Mouse (Mus musculus) monocyte, adult 2 months (primary cell): ENCODE data around the gene C4b.
"Not testable (repeated sequence)": the region's sequence is repeated elsewhere in the genome, so short reads cannot be mapped to it uniquely, and the experiment has no call there.

ENCODE experiments used
- DNase-seq, 2 experiments: peaks; one replicate each; pipeline ENCODE4 v3.0.0; 2022; ENCODE audit warnings: low spot score in 2 of 2, low read depth in 1 of 2

C4b gene

DNA sequence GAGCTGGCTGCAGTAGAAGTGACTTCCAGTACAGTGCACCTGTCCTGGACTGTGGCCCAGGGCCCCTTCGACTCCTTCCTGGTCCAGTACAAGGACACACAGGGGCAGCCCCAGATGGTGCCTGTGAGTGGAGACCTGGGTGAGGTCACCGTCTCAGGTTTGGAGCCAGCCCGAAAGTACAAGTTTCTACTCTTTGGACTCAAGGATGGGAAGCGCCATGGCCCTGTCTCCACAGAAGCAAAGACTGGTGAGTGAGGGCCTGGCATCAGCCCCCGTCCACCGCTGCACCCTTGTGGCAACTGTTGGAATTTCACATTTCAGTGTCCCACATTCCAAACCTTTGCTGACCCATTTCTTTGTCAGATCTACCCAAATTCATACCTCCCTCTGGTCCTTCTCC is 30.7 kb downstream of the C4b start:
- peak in 1 of 2 experiments; percentile 25 for DNase-seq

DNA sequence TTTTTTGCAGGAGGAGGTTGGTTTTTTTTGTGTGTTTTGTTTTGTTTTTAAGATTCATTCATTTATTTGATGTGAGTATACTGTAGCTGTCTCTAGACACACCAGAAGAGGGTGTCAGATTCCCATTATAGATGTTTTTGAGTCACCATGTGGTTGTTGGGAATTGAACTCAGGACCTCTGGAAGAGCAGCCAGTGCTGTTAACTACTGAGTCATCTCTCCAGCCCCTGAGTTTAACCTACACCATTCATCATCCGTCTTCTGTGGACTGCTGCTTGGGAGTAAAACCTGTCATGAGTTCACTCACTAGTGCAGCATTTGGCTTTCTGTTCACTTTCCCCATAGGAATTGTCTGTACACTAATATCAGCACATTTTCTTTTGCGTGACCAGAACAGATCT is 37.2 kb downstream of the C4b start:
- DNase-seq = not testable (repeated sequence)

DNA sequence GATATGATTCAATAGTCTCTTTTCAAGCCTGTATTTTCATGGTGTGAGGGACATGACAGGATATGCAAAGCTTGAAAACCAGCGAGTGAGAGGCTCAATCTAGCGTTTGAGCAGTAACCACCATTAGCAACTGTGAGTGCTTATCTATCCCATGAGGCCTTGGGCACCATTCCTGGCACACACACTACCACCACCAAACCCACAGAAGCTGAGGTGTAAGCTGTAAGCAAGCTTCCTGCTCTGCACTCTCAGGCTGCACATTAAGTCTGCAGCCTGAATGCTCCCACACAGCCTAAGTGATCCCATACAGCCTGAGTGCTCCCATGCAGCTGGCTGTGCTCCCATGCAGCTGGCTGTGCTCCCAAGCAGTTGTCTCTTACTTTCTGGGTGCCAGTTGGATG is 43.0 kb downstream of the C4b start:
- DNase-seq = no peak

DNA sequence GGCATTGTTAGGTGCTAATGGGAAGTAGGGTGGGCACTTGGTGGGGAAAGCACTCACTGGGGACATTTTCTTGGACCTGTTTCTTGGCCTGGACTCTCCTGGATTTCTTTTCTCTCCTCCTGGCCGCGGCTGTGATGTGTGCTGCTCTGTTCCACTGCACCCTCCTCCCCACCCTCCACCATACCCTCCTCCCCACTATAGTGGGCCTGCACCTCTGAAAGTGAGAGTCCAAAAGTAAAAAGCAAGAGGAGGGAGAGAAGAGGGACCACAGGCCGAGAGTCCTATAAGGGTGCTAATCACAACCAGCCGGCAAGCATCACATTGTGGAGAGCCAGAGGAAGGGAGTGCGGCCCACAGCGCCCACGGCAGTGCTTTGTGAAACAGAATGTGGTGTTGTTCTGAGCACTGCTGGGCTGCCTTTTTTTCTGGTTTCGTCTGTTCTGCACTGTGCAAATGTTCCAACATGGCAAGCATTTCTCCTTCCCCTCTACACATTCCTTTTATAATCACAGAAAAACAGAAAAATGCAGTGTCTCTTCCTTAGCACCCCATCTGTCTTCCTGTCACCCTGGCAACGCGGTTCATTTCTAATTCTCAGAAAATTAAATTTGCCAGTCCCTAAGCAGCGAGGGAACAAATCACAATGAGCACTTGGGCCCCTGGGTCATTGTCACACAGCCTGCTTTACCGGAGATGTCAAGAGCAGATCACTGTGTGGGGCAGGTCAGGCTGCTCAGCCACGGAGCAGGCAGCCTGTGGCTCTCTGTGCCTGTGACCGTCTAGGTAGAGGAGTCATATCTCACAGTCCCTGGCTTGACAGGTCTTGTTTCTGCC is 43.9 kb downstream of the C4b start:
- no peak for DNase-seq

DNA sequence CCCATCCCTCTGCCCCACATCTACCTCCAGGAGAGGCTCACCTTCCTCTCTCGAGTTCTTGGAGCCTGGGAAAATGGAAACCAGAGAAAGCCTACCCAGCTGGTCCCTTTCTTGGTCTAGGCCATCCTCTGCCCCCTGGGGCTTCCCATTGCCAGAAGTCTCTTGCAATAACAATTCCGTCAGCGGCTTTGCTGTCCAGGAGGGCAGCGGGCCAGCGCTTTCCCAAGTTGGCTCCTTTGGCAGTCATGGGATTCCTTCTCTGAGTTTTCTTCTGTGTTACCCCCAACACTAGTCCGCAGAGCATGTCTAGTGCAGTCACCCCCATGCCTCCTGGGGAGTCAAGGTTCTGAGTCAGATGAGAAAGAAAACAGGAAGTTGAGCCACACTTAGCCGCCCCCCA is 50.8 kb downstream of the C4b start:
- DNase-seq = no peak

DNA sequence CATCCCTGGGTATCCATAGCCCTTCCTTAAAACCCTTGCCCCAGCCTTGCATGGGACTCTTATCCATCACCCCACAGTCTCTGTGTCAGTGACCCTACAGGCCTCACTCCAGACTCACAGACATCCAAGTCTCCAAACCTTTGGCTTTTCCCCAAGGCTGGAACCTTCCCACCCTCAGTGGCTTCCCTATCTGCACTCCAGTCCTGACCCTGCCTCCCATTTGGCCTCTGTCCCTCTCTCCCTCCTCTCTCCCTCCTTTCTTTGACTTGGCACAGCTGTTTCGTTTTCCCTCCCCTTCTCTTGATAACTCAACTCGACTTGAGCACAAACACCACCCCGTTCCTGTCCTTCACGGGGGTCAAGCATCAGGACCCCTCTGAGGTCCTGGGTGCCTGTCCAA is 53.2 kb downstream of the C4b start:
- no peak for DNase-seq

DNA sequence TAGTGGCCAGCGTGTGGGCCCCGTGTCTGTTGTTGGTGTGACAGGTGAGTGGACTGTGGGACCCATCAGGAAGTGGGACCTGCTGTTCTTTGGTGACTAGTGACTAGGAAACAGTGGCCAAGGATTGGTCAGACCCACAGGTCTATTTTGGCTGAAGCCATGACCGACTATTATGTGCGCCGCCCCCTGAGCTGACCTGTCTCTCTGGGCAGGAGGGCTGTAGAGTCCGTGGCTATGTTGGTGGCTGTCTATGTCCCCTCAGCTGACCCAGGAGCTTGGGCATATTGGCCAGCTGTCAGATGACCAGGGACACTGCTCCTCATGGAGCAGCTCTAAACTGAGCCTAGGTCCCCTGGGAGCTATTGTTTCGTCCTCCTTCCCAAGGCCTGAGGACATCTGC is 54.8 kb downstream of the C4b start:
- no peak for DNase-seq

DNA sequence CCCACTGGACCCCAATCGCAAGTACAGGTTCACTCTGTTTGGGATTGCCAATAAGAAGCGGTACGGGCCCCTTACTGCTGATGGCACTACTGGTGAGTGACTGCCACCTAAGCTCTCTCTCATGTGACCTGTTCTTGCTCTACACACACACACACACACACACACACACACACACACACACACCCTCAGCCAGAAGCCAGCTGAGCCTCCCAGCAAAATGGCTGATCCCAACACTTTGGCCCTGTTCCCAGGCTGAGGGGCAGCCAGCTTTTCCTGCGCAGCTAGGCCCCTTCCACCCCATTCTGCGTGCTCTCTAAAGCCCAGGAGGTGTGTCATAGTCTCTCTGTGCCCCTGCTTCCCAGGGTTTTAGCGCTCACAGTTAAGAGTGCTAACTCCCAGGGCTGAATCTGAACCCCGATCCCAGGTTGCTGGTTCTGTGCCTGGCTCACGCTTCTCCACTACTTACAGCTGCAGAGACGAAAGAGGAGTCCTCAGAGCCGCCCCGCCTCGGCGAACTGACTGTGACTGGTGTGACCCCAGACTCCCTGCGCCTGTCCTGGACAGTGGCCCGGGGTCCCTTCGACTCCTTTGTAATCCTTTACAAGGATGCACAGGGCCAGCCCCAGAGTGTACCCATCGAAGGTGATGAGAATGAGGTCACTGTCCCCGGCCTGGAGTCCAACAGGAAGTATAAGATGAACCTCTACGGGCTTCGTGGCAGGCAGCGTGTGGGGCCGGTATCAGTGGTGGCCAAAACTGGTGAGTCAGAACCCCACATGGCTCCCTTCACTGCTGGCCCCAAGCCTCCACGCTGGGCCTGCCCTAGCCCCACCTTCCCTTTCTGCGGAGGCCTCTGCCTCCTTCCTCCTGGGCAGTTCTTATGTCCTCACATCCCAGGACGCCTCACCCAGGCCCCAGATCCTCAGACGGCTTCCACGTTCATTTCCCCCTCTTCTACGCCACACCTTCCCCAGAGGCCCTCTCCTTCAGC is 58.3 kb downstream of the C4b start:
- DNase-seq = peak; percentile 33 to 57

DNA sequence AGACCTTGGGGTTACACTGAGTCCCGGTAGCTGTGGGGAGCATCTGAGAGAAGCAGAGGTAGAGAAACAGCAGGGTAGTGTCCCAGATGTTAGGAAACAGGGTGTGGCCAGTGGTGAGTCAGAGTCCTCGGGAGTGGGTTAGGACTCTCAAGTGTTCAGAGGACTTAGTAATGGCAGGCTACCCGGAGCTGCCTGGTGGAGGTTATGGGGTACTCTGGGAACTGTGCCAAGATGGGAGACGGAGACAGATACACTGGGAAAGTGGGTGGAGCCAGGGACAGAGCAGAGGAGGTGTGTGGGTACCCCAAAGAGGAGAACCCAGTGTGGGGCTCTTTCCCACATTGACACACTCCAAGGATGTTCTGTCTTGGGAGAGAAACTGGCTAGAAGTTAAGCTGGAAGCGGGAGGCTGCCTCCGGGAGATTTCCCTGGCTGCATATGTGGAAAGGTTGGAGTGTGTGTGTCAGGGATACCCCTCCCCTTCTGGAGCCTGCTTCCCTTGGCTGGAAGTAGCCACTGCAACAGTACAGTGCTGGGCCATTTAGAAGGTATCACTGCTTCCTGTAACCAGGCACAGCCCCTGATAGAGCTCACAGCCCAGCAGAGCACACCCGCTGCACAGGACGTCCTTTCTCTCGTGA is 59.3 kb downstream of the C4b start:
- peak in 1 of 2 experiments; percentile 49 for DNase-seq

DNA sequence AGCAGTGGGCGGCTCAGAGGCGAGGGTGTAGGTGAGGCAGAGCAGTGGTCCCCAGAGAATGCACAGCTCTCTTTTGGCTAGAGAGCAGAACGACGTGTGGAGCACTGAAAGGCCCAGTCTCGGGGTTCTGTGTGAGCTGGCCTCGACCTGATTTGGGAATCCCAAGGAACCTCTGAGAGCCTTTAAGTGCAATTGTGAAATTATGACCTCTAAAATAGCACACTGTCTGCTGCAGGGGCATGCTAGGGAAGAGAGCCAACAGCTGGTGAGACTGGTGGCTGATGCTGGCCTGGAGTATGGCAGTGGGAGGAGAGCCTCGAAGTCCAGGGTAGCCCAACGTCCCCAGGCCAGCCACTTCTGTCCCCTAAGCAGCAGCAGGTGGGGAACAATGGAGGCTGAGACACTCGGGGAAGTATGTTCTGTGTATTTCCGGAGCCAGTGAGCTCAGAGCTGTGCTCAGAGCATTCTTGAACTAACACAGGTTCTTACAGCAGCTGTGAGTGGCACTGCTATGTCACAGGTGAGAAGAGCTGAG is 59.9 kb downstream of the C4b start:
- DNase-seq = no peak

DNA sequence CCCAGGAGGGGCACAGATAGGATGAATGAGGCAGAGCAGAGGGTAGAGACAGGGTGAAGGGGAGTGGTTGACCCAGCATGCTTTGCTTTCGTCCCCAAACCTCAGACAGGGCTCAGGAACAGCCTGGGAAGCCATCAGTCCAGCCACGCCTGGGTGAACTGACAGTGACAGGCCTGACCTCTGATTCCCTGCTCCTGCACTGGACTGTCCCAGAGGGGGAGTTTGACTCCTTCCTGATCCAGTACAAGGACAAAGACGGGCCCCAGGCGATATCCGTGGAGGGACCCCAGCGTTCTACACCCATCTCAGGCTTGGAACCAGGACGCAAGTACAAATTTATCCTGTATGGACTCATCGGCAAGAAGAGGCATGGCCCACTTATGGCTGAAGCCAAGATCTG is 60.5 kb downstream of the C4b start:
- DNase-seq = no peak

DNA sequence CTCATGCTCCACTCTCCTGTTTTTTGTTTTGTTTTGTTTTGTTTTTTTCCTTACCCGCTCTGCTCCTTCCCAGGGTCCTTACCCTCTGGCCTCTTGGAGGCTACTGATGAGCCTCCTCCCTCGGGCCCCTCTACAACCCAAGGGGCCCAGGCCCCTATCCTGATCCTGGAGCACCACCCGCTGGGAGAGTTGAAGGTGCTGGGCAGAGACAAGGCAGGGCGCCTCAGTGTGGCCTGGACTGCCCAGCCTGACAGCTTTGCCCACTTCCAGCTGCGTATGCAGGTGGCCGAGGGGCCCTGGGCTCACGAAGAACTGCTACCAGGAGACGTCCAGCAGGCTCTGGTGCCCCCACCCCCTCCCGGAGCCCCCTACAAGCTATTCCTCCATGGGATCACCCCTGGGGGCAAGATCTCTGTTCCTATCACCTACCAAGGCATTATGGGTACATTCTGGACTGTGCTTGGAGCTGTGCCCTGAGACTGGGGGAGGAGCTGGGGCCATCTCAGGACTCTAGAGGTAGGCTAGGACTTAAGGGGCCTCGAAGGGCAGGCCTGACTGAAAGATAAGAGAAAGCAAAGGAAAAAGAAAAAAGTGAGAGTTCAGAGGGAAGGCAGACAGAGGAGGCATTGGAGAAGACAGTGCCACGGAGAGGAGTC is 61.7 kb downstream of the C4b start:
- DNase-seq = no peak

DNA sequence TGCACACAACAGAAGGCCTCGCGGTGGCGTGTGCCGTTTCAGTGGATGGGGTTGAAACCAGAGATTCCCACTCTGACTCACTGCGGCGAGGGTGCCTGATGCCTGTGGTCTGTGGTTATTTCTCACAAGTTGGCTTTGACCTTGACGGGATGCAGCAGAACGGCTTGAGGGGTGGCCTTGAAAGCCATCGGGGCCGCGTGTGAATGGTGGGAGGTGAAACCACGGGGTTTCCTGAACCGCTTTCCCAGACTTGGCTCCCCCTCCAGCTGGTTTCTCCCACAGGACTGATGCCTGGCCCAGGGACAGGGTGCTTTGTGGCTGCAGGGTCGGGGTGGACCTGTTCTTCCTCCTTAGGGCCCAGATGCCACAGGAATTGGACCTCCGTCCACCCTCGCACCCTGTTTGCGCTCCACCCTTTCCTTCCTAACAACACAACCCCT is 62.5 kb downstream of the C4b start:
- DNase-seq = peak; percentile 39 to 52

DNA sequence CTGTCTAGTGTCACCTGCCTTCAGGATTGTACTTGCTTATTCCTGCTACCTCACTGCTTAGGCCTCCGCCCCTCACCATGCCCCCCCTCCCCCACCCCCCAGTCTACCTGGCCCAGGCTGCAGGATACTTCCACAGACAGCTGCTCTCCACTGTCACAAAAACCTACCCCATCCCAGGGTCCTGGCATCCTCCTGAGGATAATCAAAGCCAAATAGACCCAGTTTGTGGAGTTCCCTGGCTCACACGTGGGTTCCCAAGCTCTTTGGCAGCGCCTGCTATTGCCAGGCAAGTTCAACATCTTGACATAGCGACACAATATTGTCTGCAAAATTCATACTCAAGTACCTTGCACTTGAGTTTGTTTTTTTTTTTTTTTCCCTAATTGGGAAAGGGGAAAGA is 63.1 kb downstream of the C4b start:
- no peak for DNase-seq

DNA sequence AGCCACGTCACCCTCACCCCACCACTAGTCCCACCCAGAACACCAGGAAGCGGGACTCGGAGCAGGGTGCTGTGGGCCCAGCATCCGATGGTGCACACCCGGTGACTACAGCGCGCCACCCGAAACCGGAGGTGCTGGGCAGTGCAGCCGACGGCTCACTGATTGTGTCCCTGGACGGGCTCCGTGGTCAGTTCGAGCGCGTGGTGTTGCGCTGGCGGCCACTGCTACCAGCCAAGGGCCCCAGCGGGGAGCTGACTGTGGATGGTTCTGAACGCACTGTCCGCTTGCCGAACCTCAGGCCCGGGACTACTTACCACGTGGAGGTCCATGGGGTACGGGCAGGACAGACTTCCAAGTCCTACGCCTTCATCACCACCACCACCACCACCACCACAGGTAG is 63.5 kb downstream of the C4b start:
- no peak for DNase-seq
